Mouse (Mus musculus) limb, embryonic 12.5 days (tissue): Measurements from ENCODE around the gene Gm5134. TPM values are rescaled to one million over a fixed set of nuclear protein-coding genes. Genes with fewer than 3 reads are reported as not detected.

Source experiments
- ATAC-seq: fragments of 200-750 bp; cut with Nextera tagmentation; 2 replicates; pipeline ENCODE4 v1.8.0; 2017; ENCODE audit warnings: low read depth, moderate TSS enrichment; ENCODE audit not compliant: insufficient number of reproducible peaks, insufficient read depth, low FRiP score, low TSS enrichment
- H3K27ac ChIP-seq: fragments of 300-500 bp; sonication (generic); 2 replicates; pipeline ENCODE4 v1.5.1; 2016; ENCODE audit warnings: mild to moderate bottlenecking, moderate library complexity
- H3K27me3 ChIP-seq: fragments of 300-500 bp; sonication (generic); 2 replicates; pipeline ENCODE4 v1.6.1; 2016; ENCODE audit warnings: mild to moderate bottlenecking, moderate library complexity
- H3K36me3 ChIP-seq: fragments of 300-500 bp; sonication (generic); 2 replicates; pipeline ENCODE4 v1.6.1; 2016; ENCODE audit warnings: mild to moderate bottlenecking, moderate library complexity
- H3K4me1 ChIP-seq: fragments of 300-500 bp; sonication (generic); replicated peaks from 2 replicates; pipeline ENCODE4 v1.6.1; 2016
- H3K4me2 ChIP-seq: fragments of 300-500 bp; sonication (generic); 2 replicates; pipeline ENCODE4 v1.6.1; 2016; ENCODE audit warnings: mild to moderate bottlenecking, moderate library complexity
- H3K4me3 ChIP-seq: fragments of 300-500 bp; sonication (generic); replicated peaks from 2 replicates; pipeline ENCODE4 v1.5.1; 2016; ENCODE audit warnings: mild to moderate bottlenecking
- H3K9ac ChIP-seq: fragments of 300-500 bp; sonication (generic); replicated peaks from 2 replicates; pipeline ENCODE4 v1.6.1; 2016; ENCODE audit warnings: mild to moderate bottlenecking, moderate library complexity
- H3K9me3 ChIP-seq: fragments of 300-500 bp; sonication (generic); 2 replicates; pipeline ENCODE4 v1.6.1; 2016; ENCODE audit warnings: mild to moderate bottlenecking, moderate library complexity
- WGBS: fragments of 180-500 bp; shearing (Covaris S2); methylation state at CpG from one replicate; pipeline ENCODE4 v1.1.7; 2016; 5-methylcytosine and 5-hydroxymethylcytosine counted together
- microRNA-seq: library from miRNA; unstranded; fragments of <30 nt; microRNA quantifications from one replicate; pipeline ENCODE4, GENCODE M21; 2017
- polyA plus RNA-seq: library from polyadenylated mRNA; unstranded; fragments of >200 nt; fragmentation: Nextera tagmentation; extraction: Ambion mirVana; gene quantifications from 2 replicates; pipeline ENCODE4 v1.2.1, GENCODE M21; 2016

Gm5134 gene
- polyA plus RNA-seq, 1 experiment from 2014 or later: not detected

DNA sequence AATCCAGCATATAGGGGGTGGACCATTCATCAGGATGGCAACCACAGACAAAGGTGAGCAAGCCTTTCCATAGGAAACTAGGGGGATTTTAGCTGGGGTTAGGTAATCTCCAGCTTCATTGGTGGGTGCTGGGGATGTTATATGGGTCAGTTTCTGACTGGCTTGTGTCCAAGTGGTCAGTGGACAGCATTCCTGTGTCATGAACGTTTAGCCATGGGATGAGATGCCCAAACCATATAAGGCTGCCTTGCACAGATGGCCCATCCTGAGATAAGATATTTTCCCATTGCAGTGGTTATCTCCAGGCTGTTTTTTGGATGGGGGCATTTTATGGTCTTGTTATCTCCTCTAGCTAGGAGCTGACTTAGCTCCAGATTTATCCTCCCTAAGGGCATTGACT lies 92.4 kb downstream of the Gm5134 start:
- Histone ChIP-seq H3K9ac (no peak overlapping the region), H3K9me3 (no peaks in the 10 kb centered on the region), H3K27ac (no peak overlapping the region), H3K4me2 (no peak overlapping the region), H3K4me3 (no peak overlapping the region), H3K27me3 (no peaks in the 10 kb centered on the region), H3K4me1 (peaks cover 6% of the 10 kb centered on the region; the same call in 1 of the 2 replicates), H3K36me3 (peaks cover 23% of the 10 kb centered on the region)
- no peak for ATAC-seq
- WGBS: 35% methylated on average over 1 of the region's 1 CpGs

DNA sequence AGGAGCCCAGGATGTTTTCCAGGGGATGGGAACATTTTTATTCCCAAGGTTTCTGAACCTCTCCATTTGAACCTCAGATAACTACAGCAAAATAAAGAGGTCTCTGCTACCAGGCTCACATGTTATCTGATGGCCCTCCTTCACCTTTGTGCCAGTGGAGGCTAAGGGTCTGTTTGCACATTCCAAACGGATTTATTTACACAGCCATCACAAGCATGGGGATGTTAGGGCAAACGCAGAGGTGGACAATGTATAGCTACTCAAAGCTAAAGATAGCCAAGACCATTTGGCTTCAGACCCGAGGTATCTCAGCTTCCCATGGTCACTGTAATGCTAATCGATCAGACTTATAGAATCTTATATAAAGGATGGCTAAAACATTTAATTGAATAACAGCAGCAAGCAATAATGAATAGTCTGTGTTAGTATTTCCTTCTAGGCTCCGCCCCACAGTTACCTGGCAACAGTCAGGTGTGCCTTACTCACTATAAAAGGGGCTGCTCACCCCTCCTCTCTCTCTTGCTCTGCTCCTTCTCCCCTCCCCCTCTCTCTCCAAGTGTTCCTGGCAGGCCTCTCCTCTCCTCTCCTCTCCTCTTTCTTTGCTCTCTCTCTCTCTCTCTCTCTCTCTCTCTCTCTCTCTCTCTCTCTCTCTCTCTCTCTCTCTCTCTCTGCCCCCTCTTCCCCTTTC lies 93.0 kb downstream of the Gm5134 start:
- Histone ChIP-seq H3K4me3 (no peak overlapping the region), H3K9ac (no peak overlapping the region), H3K36me3 (peaks cover 19% of the 10 kb centered on the region), H3K4me2 (no peak overlapping the region), H3K4me1 (peaks cover 6% of the 10 kb centered on the region; the same call in 1 of the 2 replicates), H3K27me3 (no peaks in the 10 kb centered on the region), H3K27ac (no peak overlapping the region), H3K9me3 (no peaks in the 10 kb centered on the region)
- WGBS: 51% methylated on average over 5 of the region's 5 CpGs
- no peak for ATAC-seq

DNA sequence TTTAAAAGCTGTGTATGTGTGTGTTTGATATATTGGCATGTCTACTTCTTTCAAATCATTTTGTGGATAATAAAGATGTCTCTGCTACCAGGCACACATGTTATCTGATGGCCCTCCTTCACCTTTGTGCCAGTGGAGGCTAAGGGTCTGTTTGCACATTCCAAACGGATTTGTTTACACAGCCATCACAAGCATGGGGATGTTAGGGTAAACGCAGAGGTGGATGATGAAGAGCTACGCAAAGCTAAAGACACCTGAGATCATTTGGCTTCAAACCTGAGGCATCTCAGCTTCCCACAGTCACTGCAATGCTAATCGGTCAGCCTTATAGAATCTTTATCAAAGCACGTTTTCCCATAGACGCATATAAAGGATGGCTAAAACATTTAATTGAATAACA lies 94.7 kb downstream of the Gm5134 start:
- H3K9ac ChIP-seq: no peak overlapping the region
- H3K4me3 ChIP-seq: no peak overlapping the region
- WGBS: 42% methylated on average over 6 of the region's 6 CpGs
- ATAC-seq: no peak
- no peak overlapping the region for H3K4me2 ChIP-seq
- H3K27ac ChIP-seq: no peak overlapping the region
- peaks cover 6% of the 10 kb centered on the region; the same call in 1 of the 2 replicates for H3K36me3 ChIP-seq
- peaks cover 6% of the 10 kb centered on the region; the same call in 1 of the 2 replicates for H3K4me1 ChIP-seq
- H3K9me3 ChIP-seq: no peaks in the 10 kb centered on the region
- no peaks in the 10 kb centered on the region for H3K27me3 ChIP-seq

DNA sequence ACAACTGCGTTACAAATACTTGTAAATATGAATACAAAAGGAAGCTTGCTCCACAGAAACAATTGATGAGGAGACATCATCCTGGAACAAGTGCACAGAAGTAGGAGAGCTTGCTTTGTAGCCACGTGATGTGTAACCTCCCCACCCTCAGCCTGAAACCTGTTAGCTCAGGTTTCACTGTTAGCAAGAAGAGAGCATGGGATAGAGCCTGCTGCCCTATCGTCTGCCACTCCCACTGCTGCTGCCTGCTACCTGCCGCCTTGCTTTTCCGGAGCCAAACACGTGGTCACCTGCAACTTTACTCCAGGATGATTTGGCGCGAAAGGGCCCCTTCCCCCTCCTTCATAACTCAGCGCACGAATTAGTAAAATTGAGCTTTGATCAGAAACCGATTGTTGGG lies 97.5 kb downstream of the Gm5134 start:
- H3K9ac ChIP-seq: no peak overlapping the region
- no peak overlapping the region for H3K27ac ChIP-seq
- ATAC-seq: no peak
- no peak overlapping the region for H3K4me2 ChIP-seq
- no peaks in the 10 kb centered on the region for H3K4me1 ChIP-seq
- H3K9me3 ChIP-seq: no peaks in the 10 kb centered on the region
- H3K27me3 ChIP-seq: no peaks in the 10 kb centered on the region
- no peaks in the 10 kb centered on the region for H3K36me3 ChIP-seq
- H3K4me3 ChIP-seq: no peak overlapping the region
- 71% methylated on average over 11 of the region's 11 CpGs for WGBS

Small RNA genes within 50 kb of the gene (microRNA-seq; reads per million reads assigned to microRNA genes)
- gene Mir6409: not detected

Other genes with a start within 250 kb of the Gm5134 start
- 27.2 and 29.3 TPM in 2 replicates for gene Cabin1, start 190.2 kb upstream of the Gm5134 start, polyA plus RNA-seq
- 104 and 112 TPM in 2 replicates for gene Ddt, start 181.1 kb upstream of the Gm5134 start, polyA plus RNA-seq
- 0.35 TPM in 1 of 2 replicates, not detected in the other for gene Gm20441, start 173.6 kb upstream of the Gm5134 start, polyA plus RNA-seq
- gene Gstt3, start 173.1 kb upstream of the Gm5134 start, polyA plus RNA-seq: 9.2 and 9.4 TPM in 2 replicates
- gene Gstt1, start 155.9 kb upstream of the Gm5134 start, polyA plus RNA-seq: 9.2 and 9.8 TPM in 2 replicates
- not detected in 2 replicates for gene Gstt4, start 132.0 kb upstream of the Gm5134 start, polyA plus RNA-seq
- gene Gstt2, start 117.1 kb upstream of the Gm5134 start, polyA plus RNA-seq: 9.7 and 11.1 TPM in 2 replicates
- gene Mif, start 94.3 kb upstream of the Gm5134 start, polyA plus RNA-seq: 1,855 and 1,928 TPM in 2 replicates
- gene Derl3, start 61.1 kb upstream of the Gm5134 start, polyA plus RNA-seq: 3.5 and 3.9 TPM in 2 replicates
- 252 and 264 TPM in 2 replicates for gene Smarcb1, start 32.9 kb upstream of the Gm5134 start, polyA plus RNA-seq
- 5.5 and 8.0 TPM in 2 replicates for gene Chchd10, start 21.4 kb upstream of the Gm5134 start, polyA plus RNA-seq
- 96.8 and 107 TPM in 2 replicates for gene Mmp11, start 18.0 kb upstream of the Gm5134 start, polyA plus RNA-seq
- 0.32 and 0.50 TPM in 2 replicates for gene Gm867, start 13.8 kb upstream of the Gm5134 start, polyA plus RNA-seq
- gene Vpreb3, start 11.5 kb upstream of the Gm5134 start, polyA plus RNA-seq: 0.50 and 0.71 TPM in 2 replicates
- gene Zfp280b, start 78.1 kb downstream of the Gm5134 start, polyA plus RNA-seq: 28.5 and 35.2 TPM in 2 replicates
- gene Slc5a4b, start 156.4 kb downstream of the Gm5134 start, polyA plus RNA-seq: not detected in 2 replicates
- not detected in 2 replicates for gene Slc5a4a, start 192.9 kb downstream of the Gm5134 start, polyA plus RNA-seq